In the genomic region with DNA sequence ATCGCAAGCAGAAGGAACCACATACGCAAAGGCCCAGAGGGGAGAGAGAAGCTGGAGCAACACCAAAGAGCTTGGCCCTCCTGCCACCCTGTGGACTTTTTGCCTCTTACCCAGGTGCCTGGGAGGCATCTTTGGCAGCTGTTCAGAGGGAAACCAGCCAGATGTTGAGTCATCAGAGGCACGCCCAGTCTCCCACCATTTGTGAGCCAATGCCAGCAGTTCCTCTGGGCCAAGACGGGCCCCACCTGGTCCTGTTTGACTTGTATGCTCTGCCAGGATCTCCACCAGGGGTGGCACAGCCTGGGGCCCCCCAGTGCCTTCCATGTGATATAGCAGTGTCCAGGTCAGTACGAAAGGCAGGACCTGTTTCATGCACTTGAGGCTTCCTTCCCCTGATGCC, we compare ENCODE assay signal across 8 mouse cellular contexts. TPM values are rescaled to one million over a fixed set of nuclear protein-coding genes. Genes with fewer than 3 reads are reported as not detected.
DNase-seq lines count a peak whose midpoint lies in the region; ATAC-seq and TF ChIP-seq lines count a peak whose summit lies in the region.
"Had no signal": no experiment of that assay in that cellular context is flagged by ENCODE, and none has a peak within 500 bp of the region (broad histone marks: within the 10 kb centered on the region; RNA-seq: fewer than 3 reads in every experiment).

No protein-coding gene starts in this region.

- TF ChIP-seq POLR2A in liver, adult 2 months (IDR thresholded peaks at IDR 0.05; ENCODE audit: extremely low read depth, insufficient read depth, low read length) = no peak

- H3K9ac ChIP-seq in liver, adult 2 months (ENCODE audit: low read depth, low read length) = no peak overlapping the region
- H3K9ac ChIP-seq in liver, embryonic 12.5 days = no peak overlapping the region

- H3K4me3 ChIP-seq in liver, adult 2 months (ENCODE audit: insufficient read depth, low read depth, low read length) = no peak overlapping the region
- H3K4me3 ChIP-seq in liver, embryonic 12.5 days = no peak overlapping the region

- H3K4me1 ChIP-seq in liver, adult 2 months (ENCODE audit: control insufficient read depth, insufficient read depth, low read length) = no peaks in the 10 kb centered on the region
- H3K4me1 ChIP-seq in liver, embryonic 12.5 days = no peaks in the 10 kb centered on the region

- no peaks in the 10 kb centered on the region for H3K36me3 ChIP-seq in liver, adult 2 months (ENCODE audit: control insufficient read depth, insufficient read depth, low read length)
- H3K36me3 ChIP-seq in liver, embryonic 12.5 days = no peaks in the 10 kb centered on the region

- 39% methylated on average over 5 of the region's 5 CpGs for WGBS in liver, adult 2 months
- 75% methylated on average over 5 of the region's 5 CpGs for WGBS in liver, embryonic 12.5 days (ENCODE audit: insufficient replicate concordance)

- H3K27ac ChIP-seq in liver, adult 2 months (replicated peaks; ENCODE audit: insufficient read depth, low read depth, low read length) = no peak overlapping the region
- H3K27ac ChIP-seq in liver, embryonic 12.5 days = no peak overlapping the region

- H3K9me3 ChIP-seq in liver, embryonic 12.5 days (replicated peaks) = no peaks in the 10 kb centered on the region

- TF ChIP-seq CTCF in liver, adult 2 months (IDR thresholded peaks at IDR 0.05; ENCODE audit: low read depth, low read length) = no peak

- ATAC-seq in liver, embryonic 12.5 days = no peak
- ATAC-seq: intestine, embryonic 16.5 days had no signal

- H3K27me3 ChIP-seq in liver, adult 2 months (ENCODE audit: control insufficient read depth, insufficient read depth, low read length) = no peaks in the 10 kb centered on the region
- no peaks in the 10 kb centered on the region for H3K27me3 ChIP-seq in liver, embryonic 12.5 days (replicated peaks)

- no peak overlapping the region for H3K4me2 ChIP-seq in liver, embryonic 12.5 days

- no peaks in the 10 kb centered on the region for H3K79me2 ChIP-seq in liver, adult 2 months (ENCODE audit: control insufficient read depth, insufficient read depth, low read length)

- DNase-seq in liver, adult 2 months (ENCODE audit: extremely low read depth, low read depth, low spot score) = peak; percentile 6
- peak; percentile 74 to 77 for DNase-seq in adrenal gland, postnatal 36 days
- DNase-seq in kidney, postnatal 14 days = peak; percentile 38
- peak; percentile 79 for DNase-seq in urinary bladder, postnatal 14 days (ENCODE audit: low spot score)
- DNase-seq in thymus, adult 18-20 months = no peak
- DNase-seq in right cerebral cortex, adult 2 months (ENCODE audit: low spot score in 2 of 2) = no peak

RNA-seq across cellular contexts. Expression of a gene that starts 21.9 kb away (rescaled TPM):
- 9.6 and 9.9 TPM in 2 replicates for total RNA-seq in liver, adult 2 months (2014; rRNA removed)
- polyA plus RNA-seq in liver, adult 2 months (2012; rRNA removed) = 2.5 and 4.2 TPM in 2 replicates
- polyA plus RNA-seq in liver, embryonic 12.5 days (2016; fragmentation: Nextera tagmentation; extraction: Ambion mirVana) = 14.4 and 14.7 TPM in 2 replicates
- 10 to 100 TPM; 39.4 to 44.5 TPM for total RNA-seq in adrenal gland, postnatal 36 days (2021)

Comparison
In these comparisons a context has a peak if more than half of its experiments do, and no peak if none do; other contexts are left out.
1. DNase-seq: peak in liver, adult 2 months (single experiment), adrenal gland, postnatal 36 days (2 of 2), kidney, postnatal 14 days (single experiment) and urinary bladder, postnatal 14 days (single experiment); none in thymus, adult 18-20 months (0 of 2) and right cerebral cortex, adult 2 months (0 of 2).